Mouse (Mus musculus) olfactory bulb, adult 2 months (tissue): ENCODE measurements around the gene Evl.

Source experiments
- CTCF ChIP-seq: fragments of 200-500 bp; IDR thresholded peaks from 2 replicates; pipeline ENCODE4 v1.5.1; 2012; ENCODE audit warnings: low read depth, mild to moderate bottlenecking, low read length, moderate library complexity; ENCODE audit not compliant: insufficient read depth
- POLR2A ChIP-seq: fragments of 200-500 bp; IDR thresholded peaks from 2 replicates; pipeline ENCODE4 v1.6.1; 2012; ENCODE audit warnings: mild to moderate bottlenecking, low read depth, low read length, moderate library complexity; ENCODE audit not compliant: insufficient read depth

DNA sequence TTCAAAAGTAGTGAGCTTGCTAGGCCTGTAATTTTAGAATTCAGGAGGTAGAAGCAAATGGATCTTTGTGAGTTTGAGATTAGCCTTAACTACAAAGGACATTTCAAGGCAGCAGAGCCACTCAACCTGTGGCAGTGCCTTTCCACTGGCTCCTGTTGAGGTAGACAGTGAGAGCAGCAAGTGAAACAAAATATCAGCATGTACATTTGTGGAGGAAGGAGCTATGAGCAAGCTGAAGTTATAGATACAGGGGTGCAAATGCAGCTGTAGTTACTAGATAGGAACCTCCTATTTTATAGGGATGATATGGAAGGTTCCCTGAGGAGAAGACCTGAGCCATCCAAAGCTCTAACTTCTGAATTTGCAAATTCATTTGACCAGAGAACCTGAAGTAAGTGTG lies 78.0 kb downstream of the Evl start:
- TF ChIP-seq POLR2A = no peak
- TF ChIP-seq CTCF = no peak
